Mouse (Mus musculus): ENCODE measurements around the gene Nos1ap. TPM values are rescaled to one million over a fixed set of nuclear protein-coding genes. Genes with fewer than 3 reads are reported as not detected.

Nos1ap gene
- polyA plus RNA-seq, 1 experiment: 79.8 TPM

GRCm38 (mm10) chr1:170576728-170577065 lies 13.0 kb downstream of the Nos1ap start:
- H3K4me3 ChIP-seq (ENCODE audit: low read depth, low read length): no peak overlapping the region
- H3K4me1 ChIP-seq (ENCODE audit: control insufficient read depth, insufficient read depth, insufficient read length, low read length): peaks cover 29% of the 10 kb centered on the region
- TF ChIP-seq CTCF (IDR thresholded peaks at IDR 0.05; ENCODE audit: extremely low read depth, insufficient read length, insufficient replicate concordance, low read depth, low read length) (no peak), POLR2A (IDR thresholded peaks at IDR 0.05; ENCODE audit: low read depth, low read length) (no peak)
- no peaks in the 10 kb centered on the region for H3K36me3 ChIP-seq (ENCODE audit: control insufficient read depth, insufficient read depth, low read length)
- no peak overlapping the region for H3K27ac ChIP-seq (ENCODE audit: insufficient read depth, low read depth, low read length)
- H3K27me3 ChIP-seq (ENCODE audit: control insufficient read depth, insufficient read depth, low read length): no peaks in the 10 kb centered on the region
- WGBS: 62% methylated on average over 6 of the region's 6 CpGs

- H3K36me3 ChIP-seq (ENCODE audit: control insufficient read depth, insufficient read depth, low read length): no peaks in the 10 kb centered on the region
- no peak overlapping the region for H3K4me3 ChIP-seq (ENCODE audit: low read depth, low read length)
- no peaks in the 10 kb centered on the region for H3K27me3 ChIP-seq (ENCODE audit: control insufficient read depth, insufficient read depth, low read length)
- TF ChIP-seq POLR2A (IDR thresholded peaks at IDR 0.05; ENCODE audit: low read depth, low read length): no peak
- TF ChIP-seq CTCF (IDR thresholded peaks at IDR 0.05; ENCODE audit: extremely low read depth, insufficient read length, insufficient replicate concordance, low read depth, low read length): no peak
- 36% methylated on average over 6 of the region's 6 CpGs for WGBS
- no peak overlapping the region for H3K27ac ChIP-seq (ENCODE audit: insufficient read depth, low read depth, low read length)
- H3K4me1 ChIP-seq (ENCODE audit: control insufficient read depth, insufficient read depth, insufficient read length, low read length): peaks cover 29% of the 10 kb centered on the region
Measured at GRCm38 (mm10) chr1:170576012-170576727, 13.5 kb downstream of the Nos1ap start.

- 93% methylated on average over 7 of the region's 7 CpGs for WGBS
- TF ChIP-seq CTCF (IDR thresholded peaks at IDR 0.05; ENCODE audit: extremely low read depth, insufficient read length, insufficient replicate concordance, low read depth, low read length): no peak
- TF ChIP-seq POLR2A (IDR thresholded peaks at IDR 0.05; ENCODE audit: low read depth, low read length): no peak
Measured at GRCm38 (mm10) chr1:170573117-170573516, 16.5 kb downstream of the Nos1ap start.

GRCm38 (mm10) chr1:170566969-170567368 lies 22.7 kb downstream of the Nos1ap start:
- Histone ChIP-seq H3K27me3 (ENCODE audit: control insufficient read depth, insufficient read depth, low read length) (no peaks in the 10 kb centered on the region), H3K36me3 (ENCODE audit: control insufficient read depth, insufficient read depth, low read length) (no peaks in the 10 kb centered on the region), H3K4me1 (ENCODE audit: control insufficient read depth, insufficient read depth, insufficient read length, low read length) (no peaks in the 10 kb centered on the region; the same call in 1 of the 2 replicates), H3K27ac (ENCODE audit: insufficient read depth, low read depth, low read length) (no peak overlapping the region), H3K4me3 (ENCODE audit: low read depth, low read length) (no peak overlapping the region)
- 72% methylated on average over 4 of the region's 4 CpGs for WGBS
- TF ChIP-seq POLR2A (IDR thresholded peaks at IDR 0.05; ENCODE audit: low read depth, low read length) (no peak), CTCF (IDR thresholded peaks at IDR 0.05; ENCODE audit: extremely low read depth, insufficient read length, insufficient replicate concordance, low read depth, low read length) (no peak)

More at GRCm38 (mm10) chr1:170573117-170573516, 16.5 kb downstream of the Nos1ap start:
- Histone ChIP-seq H3K36me3 (ENCODE audit: control insufficient read depth, insufficient read depth, low read length) (no peaks in the 10 kb centered on the region), H3K4me1 (ENCODE audit: control insufficient read depth, insufficient read depth, insufficient read length, low read length) (peaks cover 12% of the 10 kb centered on the region; the same call in 1 of the 2 replicates), H3K27ac (ENCODE audit: insufficient read depth, low read depth, low read length) (no peak overlapping the region), H3K4me3 (ENCODE audit: low read depth, low read length) (no peak overlapping the region), H3K27me3 (ENCODE audit: control insufficient read depth, insufficient read depth, low read length) (no peaks in the 10 kb centered on the region)

- TF ChIP-seq POLR2A (IDR thresholded peaks at IDR 0.05; ENCODE audit: low read depth, low read length) (no peak), CTCF (IDR thresholded peaks at IDR 0.05; ENCODE audit: extremely low read depth, insufficient read length, insufficient replicate concordance, low read depth, low read length) (no peak)
- Histone ChIP-seq H3K4me1 (ENCODE audit: control insufficient read depth, insufficient read depth, insufficient read length, low read length) (no peaks in the 10 kb centered on the region; the same call in 1 of the 2 replicates), H3K27me3 (ENCODE audit: control insufficient read depth, insufficient read depth, low read length) (no peaks in the 10 kb centered on the region), H3K27ac (ENCODE audit: insufficient read depth, low read depth, low read length) (no peak overlapping the region), H3K4me3 (ENCODE audit: low read depth, low read length) (no peak overlapping the region), H3K36me3 (ENCODE audit: control insufficient read depth, insufficient read depth, low read length) (no peaks in the 10 kb centered on the region)
- 40% methylated on average over 2 of the region's 2 CpGs for WGBS
Measured at GRCm38 (mm10) chr1:170566538-170566937, 23.1 kb downstream of the Nos1ap start.

GRCm38 (mm10) chr1:170564926-170565325 lies 24.7 kb downstream of the Nos1ap start:
- Histone ChIP-seq H3K36me3 (ENCODE audit: control insufficient read depth, insufficient read depth, low read length) (no peaks in the 10 kb centered on the region), H3K4me1 (ENCODE audit: control insufficient read depth, insufficient read depth, insufficient read length, low read length) (no peaks in the 10 kb centered on the region; the same call in 1 of the 2 replicates), H3K27ac (ENCODE audit: insufficient read depth, low read depth, low read length) (no peak overlapping the region), H3K27me3 (ENCODE audit: control insufficient read depth, insufficient read depth, low read length) (no peaks in the 10 kb centered on the region), H3K4me3 (ENCODE audit: low read depth, low read length) (no peak overlapping the region)
- no peak for TF ChIP-seq POLR2A (IDR thresholded peaks at IDR 0.05; ENCODE audit: low read depth, low read length)
- TF ChIP-seq CTCF (IDR thresholded peaks at IDR 0.05; ENCODE audit: extremely low read depth, insufficient read length, insufficient replicate concordance, low read depth, low read length): no peak
- 85% methylated on average over 3 of the region's 3 CpGs for WGBS

- H3K4me1 ChIP-seq (ENCODE audit: control insufficient read depth, insufficient read depth, insufficient read length, low read length): no peaks in the 10 kb centered on the region; the same call in 1 of the 2 replicates
- H3K27me3 ChIP-seq (ENCODE audit: control insufficient read depth, insufficient read depth, low read length): no peaks in the 10 kb centered on the region
- TF ChIP-seq POLR2A (IDR thresholded peaks at IDR 0.05; ENCODE audit: low read depth, low read length) (no peak), CTCF (IDR thresholded peaks at IDR 0.05; ENCODE audit: extremely low read depth, insufficient read length, insufficient replicate concordance, low read depth, low read length) (no peak)
- H3K36me3 ChIP-seq (ENCODE audit: control insufficient read depth, insufficient read depth, low read length): no peaks in the 10 kb centered on the region
- no peak overlapping the region for H3K4me3 ChIP-seq (ENCODE audit: low read depth, low read length)
- WGBS: 87% methylated on average over 1 of the region's 1 CpGs
- H3K27ac ChIP-seq (ENCODE audit: insufficient read depth, low read depth, low read length): no peak overlapping the region
Measured at GRCm38 (mm10) chr1:170562431-170562830, 27.2 kb downstream of the Nos1ap start.
